Mouse (Mus musculus): ENCODE measurements around the gene AC109138.7. TPM values are rescaled to one million over a fixed set of nuclear protein-coding genes. Genes with fewer than 3 reads are reported as not detected.

The AC109138.7 gene
- polyA plus RNA-seq, 1 experiment from 2014 or later, result not detected

GRCm38 (mm10) chr19:4226779-4227178 lies 12.6 kb downstream of the AC109138.7 start:
- H3K4me3 ChIP-seq (replicated peaks), result no peak overlapping the region
- ATAC-seq, result no peak
- no peak overlapping the region for H3K9ac ChIP-seq
- peaks cover 9% of the 10 kb centered on the region; the same call in 1 of the 2 replicates for H3K36me3 ChIP-seq
- H3K4me2 ChIP-seq (replicated peaks), result no peak overlapping the region
- no peak overlapping the region for H3K27ac ChIP-seq
- no peaks in the 10 kb centered on the region for H3K9me3 ChIP-seq
- peaks cover 37% of the 10 kb centered on the region for H3K4me1 ChIP-seq (replicated peaks)
- 85% methylated on average over 7 of the region's 7 CpGs for WGBS
- H3K27me3 ChIP-seq (replicated peaks), result no peaks in the 10 kb centered on the region

- ATAC-seq, result no peak
- Histone ChIP-seq H3K27ac (no peak overlapping the region), H3K36me3 (0 out of 2 replicates have a peak, but pooled peaks cover 5% of the 10 kb centered on the region), H3K27me3 (replicated peaks) (no peaks in the 10 kb centered on the region), H3K4me3 (replicated peaks) (no peak overlapping the region), H3K9ac (no peak overlapping the region), H3K4me1 (replicated peaks) (peaks cover 34% of the 10 kb centered on the region), H3K4me2 (replicated peaks) (no peak overlapping the region), H3K9me3 (no peaks in the 10 kb centered on the region)
- 69% methylated on average over 5 of the region's 5 CpGs for WGBS
These were observed 13.3 kb downstream of the AC109138.7 start for GRCm38 (mm10) chr19:4227446-4227845.

- Histone ChIP-seq H3K4me2 (replicated peaks) (no peak overlapping the region), H3K9me3 (no peaks in the 10 kb centered on the region), H3K27me3 (replicated peaks) (no peaks in the 10 kb centered on the region), H3K4me3 (replicated peaks) (no peak overlapping the region), H3K36me3 (0 out of 2 replicates have a peak, but pooled peaks cover 4% of the 10 kb centered on the region), H3K9ac (no peak overlapping the region), H3K4me1 (replicated peaks) (peaks cover 35% of the 10 kb centered on the region), H3K27ac (0 out of 2 replicates have a peak overlapping the region, but pooled peaks have one; percentile 15)
- ATAC-seq, result peak; percentile 24; the same call in 1 of the 2 replicates
- WGBS, result 14% methylated on average over 8 of the region's 8 CpGs
These were observed 13.9 kb downstream of the AC109138.7 start for GRCm38 (mm10) chr19:4227894-4228678.

DNA sequence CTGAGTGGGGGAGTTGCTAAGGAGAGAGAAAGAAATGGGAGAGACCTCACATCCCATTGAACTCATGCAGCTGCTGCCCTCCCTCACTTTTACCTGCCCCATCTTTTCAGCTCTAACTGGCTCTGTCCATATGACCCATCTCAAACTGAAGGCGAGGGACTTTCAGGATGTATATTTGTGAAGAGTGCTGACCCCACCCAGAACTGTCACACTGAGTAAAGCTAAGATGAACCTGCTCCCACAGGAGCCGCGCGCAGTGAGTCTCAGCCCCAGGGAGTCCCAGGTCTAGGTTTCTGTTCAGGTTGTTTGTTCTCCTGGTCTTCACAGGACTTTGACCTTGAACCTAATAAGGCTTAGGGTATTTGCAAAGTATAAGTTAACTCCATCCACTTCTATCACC lies 14.7 kb downstream of the AC109138.7 start:
- H3K4me1 ChIP-seq (replicated peaks), result peaks cover 31% of the 10 kb centered on the region
- H3K4me2 ChIP-seq (replicated peaks), result no peak overlapping the region

GRCm38 (mm10) chr19:4229451-4230076 lies 15.4 kb downstream of the AC109138.7 start:
- peaks cover 31% of the 10 kb centered on the region for H3K4me1 ChIP-seq (replicated peaks)
- H3K9me3 ChIP-seq, result no peaks in the 10 kb centered on the region
- peak overlapping the region; percentile 39 for H3K4me2 ChIP-seq (replicated peaks)
- H3K4me3 ChIP-seq (replicated peaks), result no peak overlapping the region
- peak overlapping the region; percentile 44; the same call in 1 of the 2 replicates for H3K27ac ChIP-seq
- peak; percentile 29; the same call in 1 of the 2 replicates for ATAC-seq
- no peaks in the 10 kb centered on the region for H3K36me3 ChIP-seq
- 25% methylated on average over 9 of the region's 9 CpGs for WGBS
- no peaks in the 10 kb centered on the region for H3K27me3 ChIP-seq (replicated peaks)
- peak overlapping the region; percentile 11; the same call in 1 of the 2 replicates for H3K9ac ChIP-seq

More for the DNA sequence above, 14.7 kb downstream of the AC109138.7 start:
- Histone ChIP-seq H3K4me3 (replicated peaks) (no peak overlapping the region), H3K27ac (no peak overlapping the region), H3K27me3 (replicated peaks) (no peaks in the 10 kb centered on the region), H3K9ac (no peak overlapping the region), H3K9me3 (no peaks in the 10 kb centered on the region), H3K36me3 (no peaks in the 10 kb centered on the region)
- WGBS, result 59% methylated on average over 4 of the region's 4 CpGs
- no peak for ATAC-seq

DNA sequence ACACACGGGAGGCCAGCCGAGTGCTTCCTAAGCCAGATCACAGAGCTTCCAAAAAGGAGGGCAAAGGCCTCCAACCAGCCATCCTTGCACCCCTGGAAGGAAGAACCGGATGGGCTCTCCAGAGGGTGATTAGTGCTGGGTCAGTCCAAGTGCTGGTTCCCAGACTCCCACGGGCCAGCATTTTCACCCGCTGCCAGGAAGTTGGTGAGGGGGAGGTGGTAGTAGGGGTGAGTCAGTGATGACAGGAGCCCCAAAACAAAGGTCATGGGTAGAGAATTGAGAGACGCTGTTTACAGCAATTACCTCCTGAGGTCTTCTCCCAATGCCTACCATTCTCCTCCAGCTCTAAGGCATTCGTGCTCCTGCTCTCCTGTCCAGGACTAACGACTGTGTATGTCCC lies 16.3 kb downstream of the AC109138.7 start:
- H3K9me3 ChIP-seq, result no peaks in the 10 kb centered on the region
- no peak overlapping the region for H3K4me2 ChIP-seq (replicated peaks)
- H3K36me3 ChIP-seq, result no peaks in the 10 kb centered on the region
- ATAC-seq, result no peak
- H3K27me3 ChIP-seq (replicated peaks), result no peaks in the 10 kb centered on the region
- no peak overlapping the region; the same call in 1 of the 2 replicates for H3K9ac ChIP-seq
- peaks cover 31% of the 10 kb centered on the region for H3K4me1 ChIP-seq (replicated peaks)
- 0 out of 2 replicates have a peak overlapping the region, but pooled peaks have one; percentile 44 for H3K27ac ChIP-seq
- H3K4me3 ChIP-seq (replicated peaks), result no peak overlapping the region
- WGBS, result 76% methylated on average over 8 of the region's 8 CpGs

GRCm38 (mm10) chr19:4231253-4232185 lies 17.4 kb downstream of the AC109138.7 start, which contains the start of gene Pold4:
Gene Pold4, plus strand, starts transcription at chr19:4231899.
- Histone ChIP-seq H3K9ac (peak within 1 kb of the TSS; percentile 57), H3K27ac (peak within 1 kb of the TSS; percentile 84), H3K4me1 (replicated peaks) (peaks cover 31% of the 10 kb centered on the region), H3K36me3 (no peaks in the 10 kb centered on the region), H3K4me3 (replicated peaks) (peak within 1 kb of the TSS; percentile 50), H3K9me3 (no peaks in the 10 kb centered on the region), H3K27me3 (replicated peaks) (no peaks in the 10 kb centered on the region), H3K4me2 (replicated peaks) (peak within 1 kb of the TSS; percentile 81)
- peak; percentile 90 for ATAC-seq
- 10% methylated on average over 26 of the region's 26 CpGs for WGBS

DNA sequence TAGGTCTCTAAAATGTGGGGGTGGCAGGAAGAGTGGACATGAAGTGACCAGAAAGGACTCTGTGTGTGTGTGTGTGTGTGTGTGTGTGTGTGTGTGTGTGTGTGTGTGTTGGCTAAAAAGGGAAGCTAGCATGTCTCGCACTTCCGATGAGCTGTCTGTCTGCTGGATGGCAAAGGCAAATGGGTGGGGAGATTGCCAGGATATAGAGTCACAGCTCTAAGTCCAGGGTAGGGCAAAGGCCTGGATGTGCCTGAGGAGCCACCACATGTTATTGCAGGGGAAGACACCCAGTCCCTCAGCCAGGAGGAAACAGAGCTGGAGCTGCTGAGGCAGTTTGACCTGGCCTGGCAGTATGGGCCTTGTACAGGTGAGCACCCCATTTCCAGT lies 18.0 kb downstream of the AC109138.7 start:
- H3K27ac ChIP-seq, result peak overlapping the region; percentile 84
- 33% methylated on average over 2 of the region's 2 CpGs for WGBS
- ATAC-seq, result peak; percentile 15
- H3K9ac ChIP-seq, result peak overlapping the region; percentile 57
- H3K9me3 ChIP-seq, result no peaks in the 10 kb centered on the region
- H3K4me3 ChIP-seq (replicated peaks), result peak overlapping the region; percentile 50
- peaks cover 31% of the 10 kb centered on the region for H3K4me1 ChIP-seq (replicated peaks)
- H3K36me3 ChIP-seq, result no peaks in the 10 kb centered on the region
- H3K27me3 ChIP-seq (replicated peaks), result no peaks in the 10 kb centered on the region
- H3K4me2 ChIP-seq (replicated peaks), result peak overlapping the region; percentile 81

- Histone ChIP-seq H3K4me2 (replicated peaks) (peak overlapping the region; percentile 81), H3K4me3 (replicated peaks) (no peak overlapping the region), H3K36me3 (no peaks in the 10 kb centered on the region), H3K27me3 (replicated peaks) (no peaks in the 10 kb centered on the region), H3K9ac (no peak overlapping the region), H3K4me1 (replicated peaks) (peaks cover 31% of the 10 kb centered on the region), H3K9me3 (no peaks in the 10 kb centered on the region), H3K27ac (no peak overlapping the region)
- ATAC-seq, result no peak
- WGBS, result 86% methylated on average over 7 of the region's 7 CpGs
These were observed 18.5 kb downstream of the AC109138.7 start for GRCm38 (mm10) chr19:4232651-4233050.

GRCm38 (mm10) chr19:4234548-4234947 lies 20.4 kb downstream of the AC109138.7 start:
- Histone ChIP-seq H3K9ac (no peak overlapping the region), H3K27me3 (replicated peaks) (no peaks in the 10 kb centered on the region), H3K4me2 (replicated peaks) (no peak overlapping the region), H3K4me3 (replicated peaks) (no peak overlapping the region), H3K27ac (no peak overlapping the region), H3K9me3 (no peaks in the 10 kb centered on the region), H3K4me1 (replicated peaks) (peaks cover 23% of the 10 kb centered on the region), H3K36me3 (no peaks in the 10 kb centered on the region)
- 74% methylated on average over 4 of the region's 4 CpGs for WGBS
- no peak for ATAC-seq

GRCm38 (mm10) chr19:4240247-4240668 lies 26.1 kb downstream of the AC109138.7 start:
- no peak overlapping the region for H3K9ac ChIP-seq
- no peak overlapping the region for H3K4me3 ChIP-seq (replicated peaks)
- H3K27me3 ChIP-seq (replicated peaks), result no peaks in the 10 kb centered on the region
- no peaks in the 10 kb centered on the region for H3K36me3 ChIP-seq
- H3K27ac ChIP-seq, result no peak overlapping the region
- H3K4me2 ChIP-seq (replicated peaks), result no peak overlapping the region
- ATAC-seq, result no peak
- no peaks in the 10 kb centered on the region for H3K4me1 ChIP-seq (replicated peaks)
- no peaks in the 10 kb centered on the region for H3K9me3 ChIP-seq
- WGBS, result 55% methylated on average over 8 of the region's 8 CpGs
